Mouse (Mus musculus) adrenal gland, postnatal 4 days (tissue): ENCODE results near the gene Ermn. TPM values are rescaled to one million over a fixed set of nuclear protein-coding genes. Genes with fewer than 3 reads are reported as not detected.

ENCODE experiments used
- DNase-seq, 2 experiments: peaks; one replicate each; pipeline ENCODE4 v3.0.0; 2021 to 2022; ENCODE audit warnings: low spot score in 2 of 2, mixed read lengths in 2 of 2
- long read RNA-seq, 2 experiments: library from polyadenylated mRNA; stranded (forward); transcript quantifications; one replicate each; pipeline ENCODE4 v2.0.0; 2021
- total RNA-seq, 2 experiments: library from RNA; stranded (reverse); gene quantifications; 2 replicates each; pipeline ENCODE4 v1.2.3; 2021

Ermn gene
- not detected for total RNA-seq
- long read RNA-seq, experiment 1, result 0 reads
- long read RNA-seq, experiment 2, result 0 reads

DNA sequence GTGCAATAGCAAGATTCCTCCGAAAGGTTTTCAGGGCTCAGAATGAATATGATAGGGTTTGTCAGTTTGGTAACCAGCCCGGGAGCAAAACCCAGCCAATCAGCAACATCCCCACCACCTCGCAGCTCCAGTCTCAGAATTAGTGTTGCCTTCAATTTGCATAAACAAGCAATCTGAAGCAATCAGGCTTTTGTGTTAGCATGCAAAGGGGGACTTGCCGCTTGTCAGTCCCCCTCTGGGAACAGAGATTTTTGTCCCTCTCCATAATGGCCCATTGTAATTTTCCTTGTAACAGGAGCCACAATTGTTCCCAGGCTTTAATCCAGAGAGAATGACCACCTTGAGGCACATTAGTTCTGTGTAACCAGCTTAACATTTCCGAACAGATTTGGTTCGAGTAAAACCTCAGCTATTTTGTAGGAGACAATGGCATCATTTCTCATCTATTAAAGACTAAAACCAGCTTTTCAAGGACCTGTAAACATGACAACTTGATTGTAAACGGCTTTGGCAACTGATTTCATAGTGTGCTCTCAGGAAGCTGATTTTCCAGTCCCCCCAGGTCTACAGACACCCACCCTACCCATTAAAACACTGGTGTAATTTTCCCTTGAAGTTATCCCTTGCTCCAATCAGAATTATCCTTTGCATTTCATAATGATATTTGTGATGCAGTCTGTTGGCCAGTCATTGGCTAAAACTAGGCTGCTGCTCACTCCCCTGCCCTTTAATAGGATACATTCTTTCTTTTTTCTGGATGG, at the start of gene Ermn:
TSS of gene Ermn (minus strand) at position 44 of the 761 bp plus-strand sequence.
- no peak for DNase-seq

- DNase-seq, result no peak
These were observed 42.2 kb upstream of the Ermn start for GRCm38 (mm10) chr2:58094818-58095217.

- no peak for DNase-seq
These were observed 33.8 kb upstream of the Ermn start for GRCm38 (mm10) chr2:58086420-58086819.

GRCm38 (mm10) chr2:58079849-58080248, 27.2 kb upstream of the Ermn start:
- DNase-seq, result no peak

GRCm38 (mm10) chr2:58055383-58055782, 2.7 kb upstream of the Ermn start:
- peak in 1 of 2 experiments; percentile 35 for DNase-seq

DNA sequence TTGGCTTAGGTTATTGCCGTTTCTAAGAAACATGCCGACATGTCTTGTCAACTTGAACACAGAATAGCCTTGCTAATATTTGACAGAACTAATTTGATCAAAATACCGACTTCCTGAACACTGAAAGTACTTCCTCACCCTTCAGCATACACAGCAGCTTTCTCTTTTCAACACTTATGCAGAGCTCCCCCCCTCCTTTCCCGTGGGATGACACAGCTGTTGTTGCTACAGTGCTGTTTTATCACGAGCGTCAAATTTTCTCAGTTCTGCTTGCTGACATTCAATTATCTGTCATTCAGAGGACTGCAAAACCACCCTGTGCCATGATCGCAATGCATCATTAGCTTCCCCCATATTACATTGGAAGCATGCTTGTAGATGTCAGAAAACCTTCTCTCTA, 10.8 kb downstream of the Ermn start:
- DNase-seq, result no peak

DNA sequence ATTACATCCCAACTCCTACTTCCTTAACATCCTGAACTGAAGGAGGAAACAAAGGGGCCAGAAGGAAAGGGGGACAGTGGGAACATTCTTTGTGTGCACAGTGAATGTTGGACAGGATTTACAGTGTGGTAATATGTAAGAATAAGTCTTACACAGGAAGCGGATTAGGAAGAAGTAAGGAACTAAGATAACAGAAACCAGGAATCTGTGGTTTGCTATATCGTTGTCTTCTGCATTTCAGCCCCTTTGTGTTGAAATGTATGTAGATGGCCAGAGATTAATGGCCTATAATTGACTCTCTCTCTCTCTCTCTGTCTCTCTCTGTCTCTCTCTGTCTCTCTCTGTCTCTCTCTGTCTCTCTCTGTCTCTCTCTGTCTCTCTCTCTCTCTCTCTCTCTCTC, 15.7 kb downstream of the Ermn start:
- DNase-seq, result no peak

- no peak for DNase-seq
These were observed 17.0 kb downstream of the Ermn start for GRCm38 (mm10) chr2:58035635-58036034.

DNA sequence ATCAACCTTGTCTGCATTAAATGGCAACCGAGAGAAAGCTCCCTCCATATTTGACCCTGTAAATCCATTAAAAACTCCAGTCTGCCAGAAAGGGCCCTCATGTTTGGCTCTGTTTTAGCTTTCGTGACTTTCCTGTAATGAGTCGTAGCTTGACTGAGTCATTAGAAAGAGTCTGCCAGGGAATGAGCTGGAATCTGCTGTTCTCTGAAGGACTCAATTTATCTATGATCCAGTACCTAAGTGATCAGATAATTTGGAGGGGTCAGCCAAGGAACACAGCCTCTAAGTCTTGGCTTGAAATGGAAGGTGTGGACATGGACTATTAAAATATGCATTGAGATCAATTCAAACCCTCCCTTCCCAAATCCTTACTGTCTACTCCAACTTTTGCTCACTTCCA, 21.2 kb downstream of the Ermn start:
- no peak for DNase-seq

- DNase-seq, result no peak
These were observed 23.3 kb downstream of the Ermn start for GRCm38 (mm10) chr2:58029404-58029803.

- DNase-seq, result no peak
These were observed 25.9 kb downstream of the Ermn start for GRCm38 (mm10) chr2:58026740-58027139.

GRCm38 (mm10) chr2:58023556-58023955, 29.1 kb downstream of the Ermn start:
- DNase-seq, result no peak

- no peak for DNase-seq
These were observed 45.6 kb downstream of the Ermn start for GRCm38 (mm10) chr2:58007081-58007480.

GRCm38 (mm10) chr2:58001497-58001896, 51.2 kb downstream of the Ermn start:
- DNase-seq, result no peak

- no peak for DNase-seq
These were observed 54.8 kb downstream of the Ermn start, which contains the start of gene Galnt5 for GRCm38 (mm10) chr2:57997752-57998430. Gene Galnt5 (plus strand): TSS chr2:57997884.

Other genes with a start within 250 kb of the Ermn start
- under 1 TPM; 0.20 to 0.34 TPM for gene Galnt5, start 55.0 kb downstream of the Ermn start, total RNA-seq
- gene Cytip, start 142.7 kb upstream of the Ermn start, total RNA-seq, result 1 to 10 TPM; 7.4 to 8.1 TPM